Mouse (Mus musculus): ENCODE results near the gene Pex3. TPM values are rescaled to one million over a fixed set of nuclear protein-coding genes. Genes with fewer than 3 reads are reported as not detected.

Gene Pex3
- polyA plus RNA-seq, 1 experiment from 2014 or later, result 25.1 TPM

DNA sequence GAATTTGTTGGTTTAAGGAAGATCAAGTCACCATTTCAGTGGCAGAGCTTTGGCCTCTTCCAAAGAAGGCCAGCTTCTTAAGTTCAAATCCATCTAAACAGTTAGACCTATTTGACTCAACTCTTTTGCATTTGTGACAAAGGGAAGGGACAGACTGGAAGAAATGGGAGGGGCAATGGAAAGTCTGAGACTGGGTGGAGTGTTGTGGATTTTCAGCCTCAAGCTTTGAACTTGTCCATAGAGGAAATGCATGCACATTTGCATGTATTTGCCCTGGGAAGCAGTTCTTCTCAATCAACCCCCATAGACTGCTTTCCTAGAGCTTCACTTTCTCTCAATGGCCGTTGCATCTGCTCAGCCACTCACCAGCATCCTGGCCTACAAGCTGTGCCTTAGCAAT, 1.4 kb upstream of the Pex3 start:
- no peak overlapping the region for H3K9ac ChIP-seq (ENCODE audit: low read length)
- no peaks in the 10 kb centered on the region for H3K27me3 ChIP-seq (replicated peaks; ENCODE audit: control insufficient read depth, insufficient read depth, low read length)
- H3K27ac ChIP-seq (ENCODE audit: low read depth), result no peak overlapping the region
- 67% methylated on average over 1 of the region's 1 CpGs for WGBS
- no peak overlapping the region; the same call in 1 of the 2 replicates for H3K4me2 ChIP-seq (ENCODE audit: low read length)
- 0 out of 2 replicates have a peak, but pooled peaks cover 6% of the 10 kb centered on the region for H3K4me1 ChIP-seq (replicated peaks; ENCODE audit: control insufficient read depth, insufficient read depth, low read length)
- H3K9me3 ChIP-seq (ENCODE audit: control insufficient read depth, low read length), result no peaks in the 10 kb centered on the region
- DNase-seq (ENCODE audit: low spot score) (no peak), ATAC-seq (replicated peaks; ENCODE audit: low FRiP score, low TSS enrichment, low read depth) (no peak)
- no peaks in the 10 kb centered on the region; the same call in 1 of the 2 replicates for H3K36me3 ChIP-seq (ENCODE audit: control insufficient read depth, insufficient read depth, low read length)
- no peak overlapping the region for H3K4me3 ChIP-seq (ENCODE audit: low read depth, low read length)

DNA sequence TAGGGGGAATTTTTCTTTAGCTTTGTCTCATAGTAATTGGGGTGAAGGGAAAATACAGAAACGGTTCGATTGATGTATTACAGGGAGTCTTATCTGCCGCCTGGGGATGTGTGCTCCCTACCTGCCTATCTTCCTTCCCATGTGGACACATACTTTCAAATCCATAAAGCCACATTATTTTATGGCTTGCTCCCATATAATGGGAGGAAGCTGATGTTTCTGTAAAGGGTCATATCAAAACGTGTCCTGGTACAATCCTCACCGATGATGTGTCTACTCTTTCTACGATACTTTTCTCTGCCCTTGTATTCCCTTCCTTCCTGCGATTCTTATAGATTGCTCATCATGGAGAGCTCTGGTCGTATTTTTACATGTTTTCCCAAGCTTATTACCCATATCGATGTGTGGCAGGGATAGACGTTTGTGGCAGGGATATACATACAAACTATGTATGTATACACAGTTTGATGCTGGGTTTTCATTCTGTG, 600 bp upstream of the Pex3 start:
- peak overlapping the region; percentile 76 for H3K9ac ChIP-seq (ENCODE audit: low read length)
- H3K36me3 ChIP-seq (ENCODE audit: control insufficient read depth, insufficient read depth, low read length), result no peaks in the 10 kb centered on the region
- WGBS, result 28% methylated on average over 10 of the region's 10 CpGs
- H3K4me2 ChIP-seq (ENCODE audit: low read length), result peak overlapping the region; percentile 86
- ATAC-seq (replicated peaks; ENCODE audit: low FRiP score, low TSS enrichment, low read depth) (peak; percentile 25; the same call in 1 of the 2 replicates), DNase-seq (ENCODE audit: low spot score) (no peak)
- H3K4me1 ChIP-seq (replicated peaks; ENCODE audit: control insufficient read depth, insufficient read depth, low read length), result 0 out of 2 replicates have a peak, but pooled peaks cover 6% of the 10 kb centered on the region
- H3K27me3 ChIP-seq (replicated peaks; ENCODE audit: control insufficient read depth, insufficient read depth, low read length), result no peaks in the 10 kb centered on the region
- H3K27ac ChIP-seq (ENCODE audit: low read depth), result peak overlapping the region; percentile 40; the same call in 1 of the 2 replicates
- peak overlapping the region; percentile 72 for H3K4me3 ChIP-seq (ENCODE audit: low read depth, low read length)
- no peaks in the 10 kb centered on the region for H3K9me3 ChIP-seq (ENCODE audit: control insufficient read depth, low read length)

- H3K9ac ChIP-seq (ENCODE audit: low read length), result no peak overlapping the region
- no peak overlapping the region for H3K4me2 ChIP-seq (ENCODE audit: low read length)
- no peak overlapping the region for H3K4me3 ChIP-seq (ENCODE audit: low read depth, low read length)
- no peak overlapping the region for H3K27ac ChIP-seq (ENCODE audit: low read depth)
- no peaks in the 10 kb centered on the region for H3K9me3 ChIP-seq (ENCODE audit: control insufficient read depth, low read length)
- ATAC-seq (replicated peaks; ENCODE audit: low FRiP score, low TSS enrichment, low read depth), result no peak
- no peaks in the 10 kb centered on the region for H3K4me1 ChIP-seq (replicated peaks; ENCODE audit: control insufficient read depth, insufficient read depth, low read length)
- WGBS, result 96% methylated on average over 5 of the region's 5 CpGs
- H3K27me3 ChIP-seq (replicated peaks; ENCODE audit: control insufficient read depth, insufficient read depth, low read length), result no peaks in the 10 kb centered on the region
- DNase-seq (ENCODE audit: low spot score), result no peak
- peaks cover 41% of the 10 kb centered on the region for H3K36me3 ChIP-seq (ENCODE audit: control insufficient read depth, insufficient read depth, low read length)
These were observed 11.2 kb downstream of the Pex3 start for GRCm38 (mm10) chr10:13541721-13542120.

DNA sequence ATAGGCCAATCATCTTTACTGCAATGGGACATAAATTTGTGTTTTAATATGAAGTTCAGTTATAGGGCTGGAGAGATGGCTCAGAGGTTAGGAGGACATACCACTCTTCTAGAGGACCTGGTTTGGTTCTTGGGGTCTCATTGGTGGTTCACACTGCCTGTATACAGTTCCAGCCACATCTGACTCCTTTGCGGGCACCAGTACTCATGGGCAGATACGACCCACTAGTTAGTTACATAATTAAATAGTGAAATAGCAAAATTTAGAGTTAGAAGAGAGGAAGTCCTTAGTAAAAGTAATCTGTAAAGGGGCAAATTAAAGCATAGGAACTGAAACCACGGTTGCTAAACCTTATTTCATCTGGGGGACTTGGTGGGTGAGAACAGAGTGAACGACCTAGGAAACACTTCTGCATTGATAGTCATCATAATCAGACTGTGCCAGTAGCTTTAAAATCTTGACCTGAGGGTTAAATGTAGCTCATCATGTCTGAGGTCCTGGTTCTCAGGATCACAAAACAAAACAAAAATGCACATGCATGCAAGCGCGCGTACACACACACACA, 13.1 kb downstream of the Pex3 start:
- WGBS, result 90% methylated on average over 7 of the region's 7 CpGs
- no peaks in the 10 kb centered on the region for H3K9me3 ChIP-seq (ENCODE audit: control insufficient read depth, low read length)
- no peak overlapping the region for H3K9ac ChIP-seq (ENCODE audit: low read length)
- no peak for ATAC-seq (replicated peaks; ENCODE audit: low FRiP score, low TSS enrichment, low read depth)
- H3K36me3 ChIP-seq (ENCODE audit: control insufficient read depth, insufficient read depth, low read length), result peaks cover 43% of the 10 kb centered on the region
- H3K4me3 ChIP-seq (ENCODE audit: low read depth, low read length), result no peak overlapping the region
- H3K4me1 ChIP-seq (replicated peaks; ENCODE audit: control insufficient read depth, insufficient read depth, low read length), result no peaks in the 10 kb centered on the region
- no peak overlapping the region for H3K27ac ChIP-seq (ENCODE audit: low read depth)
- no peak for DNase-seq (ENCODE audit: low spot score)
- no peaks in the 10 kb centered on the region for H3K27me3 ChIP-seq (replicated peaks; ENCODE audit: control insufficient read depth, insufficient read depth, low read length)
- H3K4me2 ChIP-seq (ENCODE audit: low read length), result no peak overlapping the region

GRCm38 (mm10) chr10:13536706-13537105, 16.2 kb downstream of the Pex3 start:
- DNase-seq (ENCODE audit: low spot score) (no peak), ATAC-seq (replicated peaks; ENCODE audit: low FRiP score, low TSS enrichment, low read depth) (no peak)
- H3K9me3 ChIP-seq (ENCODE audit: control insufficient read depth, low read length), result no peaks in the 10 kb centered on the region
- no peaks in the 10 kb centered on the region for H3K4me1 ChIP-seq (replicated peaks; ENCODE audit: control insufficient read depth, insufficient read depth, low read length)
- 96% methylated on average over 7 of the region's 7 CpGs for WGBS
- H3K4me2 ChIP-seq (ENCODE audit: low read length), result no peak overlapping the region
- H3K27me3 ChIP-seq (replicated peaks; ENCODE audit: control insufficient read depth, insufficient read depth, low read length), result no peaks in the 10 kb centered on the region
- no peak overlapping the region for H3K9ac ChIP-seq (ENCODE audit: low read length)
- H3K4me3 ChIP-seq (ENCODE audit: low read depth, low read length), result no peak overlapping the region
- H3K36me3 ChIP-seq (ENCODE audit: control insufficient read depth, insufficient read depth, low read length), result peaks cover 48% of the 10 kb centered on the region
- H3K27ac ChIP-seq (ENCODE audit: low read depth), result no peak overlapping the region

DNA sequence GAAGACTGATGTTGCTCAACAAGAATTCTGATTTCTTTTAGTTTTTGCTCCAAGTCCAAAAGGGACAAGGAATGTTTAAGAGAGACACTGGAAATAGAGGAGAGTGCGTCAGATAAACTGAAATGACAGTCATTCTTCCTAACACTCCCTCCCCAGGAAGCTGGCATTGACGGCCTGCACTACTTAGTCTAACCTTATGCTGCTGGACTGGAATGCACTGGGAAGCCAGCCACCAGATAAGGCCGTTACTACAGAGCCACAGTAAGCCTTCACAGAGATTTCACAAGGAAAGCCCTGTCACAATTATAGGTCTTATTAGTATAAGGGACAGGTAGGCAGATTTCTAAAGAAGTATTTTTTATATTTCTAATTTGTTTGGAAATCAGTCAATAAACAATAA, 18.2 kb downstream of the Pex3 start:
- 77% methylated on average over 3 of the region's 3 CpGs for WGBS
- Histone ChIP-seq H3K27ac (ENCODE audit: low read depth) (no peak overlapping the region), H3K36me3 (ENCODE audit: control insufficient read depth, insufficient read depth, low read length) (peaks cover 55% of the 10 kb centered on the region), H3K4me3 (ENCODE audit: low read depth, low read length) (no peak overlapping the region), H3K4me2 (ENCODE audit: low read length) (no peak overlapping the region), H3K9ac (ENCODE audit: low read length) (no peak overlapping the region), H3K9me3 (ENCODE audit: control insufficient read depth, low read length) (no peaks in the 10 kb centered on the region), H3K27me3 (replicated peaks; ENCODE audit: control insufficient read depth, insufficient read depth, low read length) (no peaks in the 10 kb centered on the region), H3K4me1 (replicated peaks; ENCODE audit: control insufficient read depth, insufficient read depth, low read length) (no peaks in the 10 kb centered on the region)
- DNase-seq (ENCODE audit: low spot score) (no peak), ATAC-seq (replicated peaks; ENCODE audit: low FRiP score, low TSS enrichment, low read depth) (no peak)

DNA sequence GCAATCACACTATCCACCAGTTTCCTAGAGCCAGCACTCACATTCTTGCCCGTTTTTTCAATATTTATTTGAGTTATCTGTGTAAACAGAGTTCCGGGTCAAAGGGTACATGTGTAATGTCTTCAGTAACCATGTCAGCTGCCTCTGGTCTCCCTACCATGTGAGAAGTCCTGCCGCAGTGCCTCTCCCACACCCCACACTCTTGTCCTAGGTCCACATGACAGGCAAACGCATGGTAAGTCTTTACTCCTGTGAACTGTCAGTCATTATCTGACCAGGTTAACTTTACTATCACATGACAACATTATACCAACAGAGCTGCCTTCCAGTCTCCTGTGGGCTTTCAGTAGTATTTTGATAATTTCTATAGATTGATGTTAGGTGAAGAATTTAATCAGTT, 24.8 kb downstream of the Pex3 start:
- Histone ChIP-seq H3K4me2 (ENCODE audit: low read length) (no peak overlapping the region), H3K27me3 (replicated peaks; ENCODE audit: control insufficient read depth, insufficient read depth, low read length) (no peaks in the 10 kb centered on the region), H3K36me3 (ENCODE audit: control insufficient read depth, insufficient read depth, low read length) (peaks cover 48% of the 10 kb centered on the region), H3K9ac (ENCODE audit: low read length) (no peak overlapping the region), H3K4me3 (ENCODE audit: low read depth, low read length) (no peak overlapping the region), H3K27ac (ENCODE audit: low read depth) (no peak overlapping the region), H3K4me1 (replicated peaks; ENCODE audit: control insufficient read depth, insufficient read depth, low read length) (no peaks in the 10 kb centered on the region), H3K9me3 (ENCODE audit: control insufficient read depth, low read length) (no peaks in the 10 kb centered on the region)
- 52% methylated on average over 4 of the region's 4 CpGs for WGBS
- no peak for ATAC-seq (replicated peaks; ENCODE audit: low FRiP score, low TSS enrichment, low read depth)
- DNase-seq (ENCODE audit: low spot score), result no peak

- H3K9me3 ChIP-seq (ENCODE audit: control insufficient read depth, low read length), result no peaks in the 10 kb centered on the region
- H3K27me3 ChIP-seq (replicated peaks; ENCODE audit: control insufficient read depth, insufficient read depth, low read length), result no peaks in the 10 kb centered on the region
- peaks cover 8% of the 10 kb centered on the region for H3K36me3 ChIP-seq (ENCODE audit: control insufficient read depth, insufficient read depth, low read length)
- DNase-seq (ENCODE audit: low spot score) (no peak), ATAC-seq (replicated peaks; ENCODE audit: low FRiP score, low TSS enrichment, low read depth) (no peak)
- 63% methylated on average over 4 of the region's 4 CpGs for WGBS
- no peak overlapping the region for H3K27ac ChIP-seq (ENCODE audit: low read depth)
- no peak overlapping the region for H3K4me3 ChIP-seq (ENCODE audit: low read depth, low read length)
- H3K9ac ChIP-seq (ENCODE audit: low read length), result no peak overlapping the region
- H3K4me2 ChIP-seq (ENCODE audit: low read length), result no peak overlapping the region
- no peaks in the 10 kb centered on the region for H3K4me1 ChIP-seq (replicated peaks; ENCODE audit: control insufficient read depth, insufficient read depth, low read length)
These were observed 31.1 kb downstream of the Pex3 start for GRCm38 (mm10) chr10:13521857-13522256.

GRCm38 (mm10) chr10:13502371-13502770, 50.6 kb downstream of the Pex3 start:
- no peak overlapping the region for H3K9ac ChIP-seq (ENCODE audit: low read length)
- H3K4me2 ChIP-seq (ENCODE audit: low read length), result no peak overlapping the region
- H3K27ac ChIP-seq (ENCODE audit: low read depth), result no peak overlapping the region
- H3K27me3 ChIP-seq (replicated peaks; ENCODE audit: control insufficient read depth, insufficient read depth, low read length), result no peaks in the 10 kb centered on the region
- H3K9me3 ChIP-seq (ENCODE audit: control insufficient read depth, low read length), result no peaks in the 10 kb centered on the region
- DNase-seq (ENCODE audit: low spot score), result no peak
- 0 out of 2 replicates have a peak, but pooled peaks cover 5% of the 10 kb centered on the region for H3K4me1 ChIP-seq (replicated peaks; ENCODE audit: control insufficient read depth, insufficient read depth, low read length)
- WGBS, result 78% methylated on average over 8 of the region's 8 CpGs
- H3K36me3 ChIP-seq (ENCODE audit: control insufficient read depth, insufficient read depth, low read length), result 0 out of 2 replicates have a peak, but pooled peaks cover 3% of the 10 kb centered on the region
- no peak for ATAC-seq (replicated peaks; ENCODE audit: low FRiP score, low TSS enrichment, low read depth)
- no peak overlapping the region for H3K4me3 ChIP-seq (ENCODE audit: low read depth, low read length)

All from intestine, embryonic 14.5 days (tissue).